Mouse (Mus musculus) liver, embryonic 14.5 days (tissue): ENCODE data around the gene Kank4. TPM values are rescaled to one million over a fixed set of nuclear protein-coding genes. Genes with fewer than 3 reads are reported as not detected.

Source experiments
- ATAC-seq: fragments of 200-750 bp; cut with Nextera tagmentation; 2 replicates; pipeline ENCODE4 v1.8.0; 2017; ENCODE audit warnings: moderate number of reproducible peaks, mild to moderate bottlenecking, moderate library complexity; ENCODE audit not compliant: insufficient read depth
- DNase-seq, 3 experiments: peaks; one replicate each; pipeline ENCODE4 v3.0.0-alpha.2; 2012 to 2013; ENCODE audit warnings: low read depth in 3 of 3, low spot score in 3 of 3
- H3K27ac ChIP-seq: fragments of 300-500 bp; sonication (generic); 2 replicates; pipeline ENCODE4 v1.5.1; 2014; ENCODE audit warnings: moderate library complexity, mild to moderate bottlenecking, control low read depth, inconsistent platforms
- H3K27me3 ChIP-seq: fragments of 300-500 bp; sonication (generic); 2 replicates; pipeline ENCODE4 v1.6.1; 2014; ENCODE audit warnings: mild to moderate bottlenecking, low read length, moderate library complexity; ENCODE audit not compliant: control insufficient read depth, insufficient read depth
- H3K36me3 ChIP-seq: fragments of 300-500 bp; sonication (generic); replicated peaks from 2 replicates; pipeline ENCODE4 v1.6.1; 2014; ENCODE audit warnings: low read depth; ENCODE audit not compliant: control insufficient read depth, insufficient read depth
- H3K4me1 ChIP-seq, 2 experiments: fragments of 200-500 bp in 1 of 2; fragments of 300-500 bp in 1 of 2; sonication (generic) in 1 of 2; replicated peaks; 2 replicates each; pipeline ENCODE4 v1.6.1; 2012 to 2014; ENCODE audit warnings: antibody characterized with exemption in 1 of 2, inconsistent platforms in 1 of 2, low read length in 1 of 2; ENCODE audit not compliant: control insufficient read depth in 2 of 2, insufficient read depth in 2 of 2
- H3K4me2 ChIP-seq: fragments of 300-500 bp; sonication (generic); 2 replicates; pipeline ENCODE4 v1.6.1; 2014; ENCODE audit warnings: low read depth, mild to moderate bottlenecking, control low read depth, moderate library complexity
- H3K4me3 ChIP-seq, 2 experiments: fragments of 200-500 bp in 1 of 2; fragments of 300-500 bp in 1 of 2; sonication (generic) in 1 of 2; 2 replicates each; pipeline ENCODE4 v1.5.1; 2012 to 2014; ENCODE audit warnings: low read depth in 2 of 2, low read length in 2 of 2, mild to moderate bottlenecking in 2 of 2, control low read depth in 1 of 2, inconsistent platforms in 1 of 2, moderate library complexity in 1 of 2; ENCODE audit not compliant: insufficient read depth in 1 of 2
- H3K9ac ChIP-seq: fragments of 300-500 bp; sonication (generic); replicated peaks from 2 replicates; pipeline ENCODE4 v1.6.1; 2014; ENCODE audit warnings: mild to moderate bottlenecking, control low read depth, moderate library complexity
- H3K9me3 ChIP-seq: fragments of 300-500 bp; sonication (generic); 2 replicates; pipeline ENCODE4 v1.6.1; 2016; ENCODE audit warnings: low read length, mixed read lengths; ENCODE audit not compliant: control insufficient read depth
- CTCF ChIP-seq: IDR thresholded peaks from 2 replicates; pipeline ENCODE4 v1.5.1; 2016; ENCODE audit warnings: antibody characterized with exemption, low read depth, control low read depth
- EP300 ChIP-seq: IDR thresholded peaks from 2 replicates; pipeline ENCODE4 v1.6.1; 2016; ENCODE audit warnings: antibody characterized with exemption, low read depth
- WGBS: fragments of 180-500 bp; shearing (Covaris S2); extraction: QIAGEN DNeasy Blood & Tissue Kit; methylation state at CpG from one replicate; pipeline ENCODE4 v1.1.7; 2014; ENCODE audit not compliant: insufficient replicate concordance; 5-methylcytosine and 5-hydroxymethylcytosine counted together
- polyA plus RNA-seq, 2 experiments: library from polyadenylated mRNA; depleted of rRNA in 1 of 2; stranded (reverse) in 1 of 2; unstranded in 1 of 2; fragments of >200 nt; fragmentation: Nextera tagmentation in 1 of 2; extraction: Ambion mirVana in 1 of 2; gene quantifications; 2 replicates each; pipeline versions ENCODE4 v1.2.1 to v1.2.3; 2012 to 2014

Gene Kank4
- polyA plus RNA-seq, 2 experiments = 0.04 to 0.17 TPM

DNA sequence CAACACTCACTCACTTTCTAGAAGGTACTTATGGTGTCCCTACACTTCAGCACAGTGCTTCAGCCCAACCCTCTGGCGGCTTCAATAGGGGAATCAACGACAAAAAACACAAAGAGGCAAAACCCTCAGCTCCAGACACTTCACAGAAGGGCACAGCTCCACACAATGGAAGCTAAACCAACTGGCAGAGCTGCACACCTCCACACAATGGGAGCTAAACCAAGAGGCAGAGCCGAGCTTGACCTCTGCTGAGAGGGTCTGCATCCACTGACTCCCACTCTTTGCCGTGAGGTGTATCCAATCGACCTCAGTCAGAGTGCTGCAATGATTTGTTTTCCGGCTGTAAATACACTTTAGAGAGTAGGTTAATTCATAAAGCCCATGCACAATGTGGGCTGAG is 23.2 kb upstream of the Kank4 start:
- no peak overlapping the region for H3K4me2 ChIP-seq
- no peaks in the 10 kb centered on the region for H3K4me1 ChIP-seq
- no peaks in the 10 kb centered on the region for H3K9me3 ChIP-seq
- 56% methylated on average over 6 of the region's 6 CpGs for WGBS
- H3K36me3 ChIP-seq = no peaks in the 10 kb centered on the region
- H3K4me3 ChIP-seq = no peak overlapping the region
- no peak overlapping the region for H3K9ac ChIP-seq
- ATAC-seq (no peak), DNase-seq (no peak)
- TF ChIP-seq EP300 (no peak), CTCF (no peak)
- H3K27ac ChIP-seq = no peak overlapping the region
- no peaks in the 10 kb centered on the region for H3K27me3 ChIP-seq

GRCm38 (mm10) chr4:98838913-98839312 is 21.6 kb upstream of the Kank4 start:
- no peak for TF ChIP-seq EP300
- Histone ChIP-seq H3K9me3 (no peaks in the 10 kb centered on the region), H3K9ac (no peak overlapping the region), H3K27me3 (no peaks in the 10 kb centered on the region), H3K36me3 (no peaks in the 10 kb centered on the region), H3K4me1 (no peaks in the 10 kb centered on the region), H3K27ac (no peak overlapping the region), H3K4me3 (no peak overlapping the region), H3K4me2 (no peak overlapping the region)
- ATAC-seq = no peak
- 73% methylated on average over 4 of the region's 4 CpGs for WGBS
- DNase-seq = no peak

DNA sequence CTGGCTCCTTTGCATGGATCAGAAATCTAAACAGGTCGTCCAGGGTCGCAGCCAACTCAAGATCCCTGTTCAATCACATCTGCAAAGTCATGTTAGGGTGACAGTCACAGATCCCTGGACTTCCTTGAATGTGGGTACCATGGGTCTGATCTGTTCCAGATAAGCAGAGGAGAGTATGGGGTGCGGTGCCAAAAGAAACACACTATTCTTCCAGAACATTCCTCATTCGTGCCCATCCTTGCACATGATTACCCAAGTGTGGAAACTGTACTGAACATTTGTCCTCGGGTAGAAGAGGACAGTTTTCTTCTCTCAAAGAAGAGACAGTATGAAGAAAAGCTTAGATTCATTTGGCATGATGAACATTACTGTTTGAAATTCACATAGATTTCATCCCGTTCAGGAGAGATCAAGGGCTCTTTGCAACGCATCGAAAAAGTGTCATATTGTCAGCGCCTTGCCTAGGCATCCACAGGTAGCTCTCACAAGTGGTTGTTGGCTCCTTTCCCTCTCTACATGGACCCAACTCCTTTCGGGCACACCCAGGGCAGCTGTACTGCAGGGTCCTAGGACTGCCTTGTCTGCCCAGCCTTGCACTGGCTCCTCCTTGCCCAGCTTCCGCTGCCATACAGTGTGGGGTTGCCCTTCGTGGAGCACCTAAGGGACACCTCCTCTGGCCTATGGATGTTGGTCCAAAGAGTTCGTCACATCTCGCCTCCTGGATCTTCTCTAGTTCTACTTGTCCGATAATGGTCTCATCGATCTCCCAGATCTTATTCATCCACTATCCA is 20.6 kb upstream of the Kank4 start:
- Histone ChIP-seq H3K4me1 (no peaks in the 10 kb centered on the region), H3K4me3 (no peak overlapping the region), H3K27me3 (no peaks in the 10 kb centered on the region), H3K9me3 (no peaks in the 10 kb centered on the region), H3K9ac (no peak overlapping the region), H3K36me3 (no peaks in the 10 kb centered on the region), H3K27ac (no peak overlapping the region), H3K4me2 (no peak overlapping the region)
- 67% methylated on average over 16 of the region's 16 CpGs for WGBS
- DNase-seq = no peak
- no peak for TF ChIP-seq EP300
- no peak for TF ChIP-seq CTCF
- ATAC-seq = no peak

DNA sequence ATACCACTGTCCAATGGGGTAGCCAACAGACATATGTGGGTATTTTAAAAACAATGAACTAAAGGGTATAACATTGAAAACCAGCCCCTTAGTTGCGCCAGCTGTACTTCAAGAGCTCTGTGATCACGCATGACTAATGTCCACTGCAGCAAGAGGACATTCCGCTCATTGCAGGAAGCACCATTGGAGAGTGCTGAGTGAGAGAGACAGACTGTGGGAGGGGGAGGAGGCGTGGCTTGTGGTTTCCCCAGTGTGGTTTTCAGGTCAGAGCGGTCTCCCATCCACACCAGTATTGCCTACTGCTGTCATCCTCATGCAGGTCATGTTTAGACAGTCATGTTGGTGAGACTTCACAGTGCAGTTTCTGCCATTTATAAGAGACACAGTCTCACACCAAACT is 19.2 kb upstream of the Kank4 start:
- H3K27ac ChIP-seq = no peak overlapping the region
- no peak for ATAC-seq

DNA sequence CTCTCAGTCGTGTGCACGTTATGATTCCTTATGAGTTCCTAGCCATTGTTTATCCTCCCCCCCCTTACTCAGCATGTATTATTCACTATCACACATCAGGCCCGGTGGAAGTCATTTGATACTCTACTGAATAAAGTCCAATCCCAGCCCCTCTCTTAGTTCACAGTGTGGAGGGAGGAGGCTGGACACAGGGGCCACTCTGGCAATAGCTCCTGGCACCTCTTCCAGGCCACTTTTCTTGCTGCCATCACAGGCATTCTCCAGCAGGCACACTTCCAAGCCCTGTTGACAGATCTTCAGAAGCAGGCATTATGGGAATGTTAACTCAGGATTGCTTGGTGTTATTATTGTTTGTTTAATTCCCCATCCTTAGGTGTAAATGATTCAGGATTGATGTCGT is 17.4 kb upstream of the Kank4 start:
- Histone ChIP-seq H3K36me3 (no peaks in the 10 kb centered on the region), H3K4me3 (no peak overlapping the region), H3K4me1 (no peaks in the 10 kb centered on the region), H3K9me3 (no peaks in the 10 kb centered on the region), H3K27ac (no peak overlapping the region), H3K9ac (no peak overlapping the region), H3K27me3 (no peaks in the 10 kb centered on the region), H3K4me2 (no peak overlapping the region)
- TF ChIP-seq CTCF (no peak), EP300 (no peak)
- DNase-seq = no peak
- WGBS = 59% methylated on average over 4 of the region's 4 CpGs
- no peak for ATAC-seq

More for the DNA sequence above, 19.2 kb upstream of the Kank4 start:
- DNase-seq = no peak
- Histone ChIP-seq H3K4me2 (no peak overlapping the region), H3K27me3 (no peaks in the 10 kb centered on the region), H3K36me3 (no peaks in the 10 kb centered on the region), H3K4me3 (no peak overlapping the region), H3K9me3 (no peaks in the 10 kb centered on the region), H3K4me1 (no peaks in the 10 kb centered on the region), H3K9ac (no peak overlapping the region)
- WGBS = 14% methylated on average over 5 of the region's 5 CpGs
- TF ChIP-seq EP300 (no peak), CTCF (no peak)
